Mouse (Mus musculus) spleen, adult 2 months (tissue): ENCODE results near the gene Jph3.

Experiments used
- CTCF ChIP-seq: fragments of 200-500 bp; IDR thresholded peaks from 2 replicates; pipeline ENCODE4 v1.5.1; 2011; ENCODE audit warnings: mild to moderate bottlenecking, inconsistent platforms; ENCODE audit not compliant: insufficient read depth, insufficient read length, insufficient replicate concordance; ENCODE audit errors: extremely low read depth
- POLR2A ChIP-seq: fragments of 200-500 bp; IDR thresholded peaks from 2 replicates; pipeline ENCODE4 v1.6.1; 2011; ENCODE audit warnings: low read depth, low read length, inconsistent platforms

GRCm38 (mm10) chr8:121706956-121707355 lies 22.5 kb upstream of the Jph3 start:
- TF ChIP-seq CTCF (no peak), POLR2A (no peak)
